8 mouse cellular contexts compared by ENCODE assay signal in genomic region chr15:98762670-98763529, GRCm38 (mm10). TPM values are rescaled to one million over a fixed set of nuclear protein-coding genes. Genes with fewer than 3 reads are reported as not detected.
DNase-seq lines count a peak whose midpoint lies in the region; ATAC-seq and TF ChIP-seq lines count a peak whose summit lies in the region.

TSS of gene Arf3 (minus strand) at chr15:98763214.

- H3K9ac ChIP-seq in heart, embryonic 11.5 days (ENCODE audit: low read depth, low read length) = peak within 1 kb of the TSS; percentile 86
- peak within 1 kb of the TSS; percentile 93 for H3K9ac ChIP-seq in kidney, embryonic 16.5 days (replicated peaks; ENCODE audit: low read length)
- H3K9ac ChIP-seq in liver, adult 2 months (ENCODE audit: low read depth, low read length) = peak within 1 kb of the TSS; percentile 96

- peaks cover 10% of the 10 kb centered on the region; the same call in 1 of the 2 replicates for H3K4me1 ChIP-seq in heart, embryonic 11.5 days (ENCODE audit: control insufficient read depth, insufficient read depth, low read length)
- H3K4me1 ChIP-seq in kidney, embryonic 16.5 days (ENCODE audit: insufficient read depth, low read length) = peaks cover 19% of the 10 kb centered on the region
- H3K4me1 ChIP-seq in liver, adult 2 months (ENCODE audit: control insufficient read depth, insufficient read depth, low read length) = peaks cover 3% of the 10 kb centered on the region

- WGBS in heart, embryonic 11.5 days (ENCODE audit: insufficient replicate concordance) = under 1% methylated on average over 69 of the region's 76 CpGs
- under 1% methylated on average over 52 of the region's 76 CpGs for WGBS in kidney, embryonic 16.5 days
- WGBS in liver, adult 2 months = 1% methylated on average over 66 of the region's 76 CpGs

- H3K36me3 ChIP-seq in heart, embryonic 11.5 days (ENCODE audit: control insufficient read depth, insufficient read depth, low read length) = peaks cover 4% of the 10 kb centered on the region; the same call in 1 of the 2 replicates
- peaks cover 10% of the 10 kb centered on the region; the same call in 1 of the 2 replicates for H3K36me3 ChIP-seq in kidney, embryonic 16.5 days (ENCODE audit: insufficient read depth, low read length)
- no peaks in the 10 kb centered on the region for H3K36me3 ChIP-seq in liver, adult 2 months (ENCODE audit: control insufficient read depth, insufficient read depth, low read length)
- H3K36me3 ChIP-seq in myocyte (ENCODE audit: control insufficient read depth, insufficient read depth) = peaks cover 9% of the 10 kb centered on the region
- no peaks in the 10 kb centered on the region for H3K36me3 ChIP-seq in splenic B cell, adult 2 months (ENCODE audit: control insufficient read depth, insufficient read depth, low read length, poor library complexity, severe bottlenecking)

- H3K79me2 ChIP-seq in liver, adult 2 months (ENCODE audit: control insufficient read depth, insufficient read depth, low read length) = peaks cover 28% of the 10 kb centered on the region
- H3K79me2 ChIP-seq in myocyte (ENCODE audit: control insufficient read depth, insufficient read depth) = peaks cover 49% of the 10 kb centered on the region

- TF ChIP-seq POLR2A in liver, adult 2 months (IDR thresholded peaks at IDR 0.05; ENCODE audit: extremely low read depth, insufficient read depth, low read length) = peak; percentile 86
- peak; percentile 81 for TF ChIP-seq POLR2A in myocyte (IDR thresholded peaks at IDR 0.05; ENCODE audit: insufficient read length, low read depth)

- H3K9me3 ChIP-seq in heart, embryonic 11.5 days (replicated peaks; ENCODE audit: control insufficient read depth, low read length) = no peaks in the 10 kb centered on the region
- no peaks in the 10 kb centered on the region for H3K9me3 ChIP-seq in kidney, embryonic 16.5 days (ENCODE audit: low read length)

- peak within 1 kb of the TSS; percentile 74 for H3K27ac ChIP-seq in heart, embryonic 11.5 days (ENCODE audit: low read depth, low read length)
- H3K27ac ChIP-seq in kidney, embryonic 16.5 days (ENCODE audit: low read length) = peak within 1 kb of the TSS; percentile 89
- H3K27ac ChIP-seq in liver, adult 2 months (replicated peaks; ENCODE audit: insufficient read depth, low read depth, low read length) = peak within 1 kb of the TSS; percentile 54

- peak within 1 kb of the TSS; percentile 93 for H3K4me2 ChIP-seq in heart, embryonic 11.5 days
- H3K4me2 ChIP-seq in kidney, embryonic 16.5 days (replicated peaks; ENCODE audit: low read depth, low read length) = peak within 1 kb of the TSS; percentile 86
- H3K4me2 ChIP-seq in myocyte (ENCODE audit: low read depth) = peak within 1 kb of the TSS; percentile 86

- peak; percentile 82 for ATAC-seq in erythroblast, adult 5-6 weeks (replicated peaks; ENCODE audit: low FRiP score, poor library complexity, severe bottlenecking)
- peak; percentile 91 for ATAC-seq in heart, embryonic 11.5 days (replicated peaks; ENCODE audit: insufficient number of reproducible peaks, low FRiP score, low TSS enrichment)
- peak; percentile 95 for ATAC-seq in kidney, embryonic 16.5 days (ENCODE audit: low FRiP score, low TSS enrichment)

- TF ChIP-seq CTCF in liver, adult 2 months (IDR thresholded peaks at IDR 0.05; ENCODE audit: low read depth, low read length) = no peak

- peak within 1 kb of the TSS; percentile 74 for H3ac ChIP-seq in myocyte (ENCODE audit: control insufficient read depth, insufficient read length)

- DNase-seq in B cell, adult 2 months = peak; percentile 96
- peak; percentile 98 for DNase-seq in brain, adult 2 months (ENCODE audit: low read depth, low spot score)
- DNase-seq in liver, adult 2 months (ENCODE audit: extremely low read depth, low read depth, low spot score) = peak; percentile 68
- DNase-seq in splenic B cell, adult 2 months (ENCODE audit: low read depth, low spot score) = peak; percentile 97

- peak within 1 kb of the TSS; percentile 99 for H3K4me3 ChIP-seq in heart, embryonic 11.5 days (ENCODE audit: low read depth, low read length)
- H3K4me3 ChIP-seq in kidney, embryonic 16.5 days (ENCODE audit: low read length) = peak within 1 kb of the TSS; percentile 95
- H3K4me3 ChIP-seq in liver, adult 2 months (ENCODE audit: insufficient read depth, low read depth, low read length) = peak within 1 kb of the TSS; percentile 94
- peak within 1 kb of the TSS; percentile 78 for H3K4me3 ChIP-seq in myocyte

- peaks cover 15% of the 10 kb centered on the region for H3K27me3 ChIP-seq in heart, embryonic 11.5 days (ENCODE audit: control insufficient read depth, insufficient read depth, low read length)
- H3K27me3 ChIP-seq in kidney, embryonic 16.5 days (ENCODE audit: insufficient read depth, low read length) = 0 out of 2 replicates have a peak, but pooled peaks cover 4% of the 10 kb centered on the region
- no peaks in the 10 kb centered on the region for H3K27me3 ChIP-seq in liver, adult 2 months (ENCODE audit: control insufficient read depth, insufficient read depth, low read length)
- H3K27me3 ChIP-seq in myocyte (ENCODE audit: control insufficient read depth, insufficient read depth, insufficient read length) = no peaks in the 10 kb centered on the region
- no peaks in the 10 kb centered on the region for H3K27me3 ChIP-seq in splenic B cell, adult 2 months (ENCODE audit: control insufficient read depth, insufficient read depth, low read length, poor library complexity, severe bottlenecking)

TF ChIP-seq in myocyte, 11 proteins besides CTCF, POLR2A, EP300 and RAD21:
- TF ChIP-seq REST (IDR thresholded peaks at IDR 0.05; ENCODE audit: insufficient read depth, insufficient read length) (peak; percentile 1), CEBPB (IDR thresholded peaks at IDR 0.05; ENCODE audit: insufficient read depth, poor library complexity, severe bottlenecking) (no peak), E2F4 (IDR thresholded peaks at IDR 0.05; ENCODE audit: insufficient read depth) (no peak), MYOG (IDR thresholded peaks at IDR 0.05; ENCODE audit: control insufficient read depth in 1 of 3, insufficient read depth in 1 of 3, insufficient read length in 2 of 3, low read depth in 2 of 3) (peak in 2 of 3 experiments; percentile 13 to 27), MYOD1 (IDR thresholded peaks at IDR 0.05; ENCODE audit: control insufficient read depth in 1 of 3, insufficient read length in 2 of 3, low read depth in 2 of 3) (peak in 1 of 3 experiments; percentile 4), USF1 (IDR thresholded peaks at IDR 0.05; ENCODE audit: low read depth) (no peak), POLR2AphosphoS2 (IDR thresholded peaks at IDR 0.05; ENCODE audit: insufficient read length, low read depth) (peak; percentile 91), SRF (IDR thresholded peaks at IDR 0.05; ENCODE audit: control insufficient read depth, insufficient read length, low read depth) (peak; percentile 24)

RNA-seq across cellular contexts. Expression of gene Arf3, which starts in this region (rescaled TPM):
- total RNA-seq in erythroblast, adult 5-6 weeks (2015; ENCODE audit: low replicate concordance) = 7.1 and 8.4 TPM in 2 replicates
- total RNA-seq in erythroblast, adult 5-6 weeks (2017; ENCODE audit: low replicate concordance) = 4.6 and 8.1 TPM in 2 replicates
- 22.8 and 30.7 TPM in 2 replicates for polyA plus RNA-seq in heart, embryonic 11.5 days (2014; fragmentation: Nextera tagmentation; extraction: Ambion mirVana)
- 56.3 and 59.5 TPM in 2 replicates for polyA plus RNA-seq in kidney, embryonic 16.5 days (2015; fragmentation: Nextera tagmentation; extraction: Ambion mirVana)
- total RNA-seq in liver, adult 2 months (2014; rRNA removed) = 10.5 and 14.0 TPM in 2 replicates
- 41.3 and 43.0 TPM in 2 replicates for polyA plus RNA-seq in liver, adult 2 months (2012; rRNA removed)
- polyA plus RNA-seq in myocyte (2012; fragmentation: generic; extraction: Trizol) = 72.0 TPM

Comparison
In these comparisons a context has a peak if more than half of its experiments do, and no peak if none do; other contexts are left out.
1. Peak in every context shown above with its lines: DNase-seq, ATAC-seq, H3K4me3 ChIP-seq and H3K27ac ChIP-seq.